Mouse (Mus musculus) limb, embryonic 11.5 days (tissue): Measurements from ENCODE around the gene Rhbdl2. TPM values are rescaled to one million over a fixed set of nuclear protein-coding genes. Genes with fewer than 3 reads are reported as not detected.

Experiments used
- ATAC-seq: fragments of 200-750 bp; cut with Nextera tagmentation; 2 replicates; pipeline ENCODE4 v1.8.0; 2017; ENCODE audit warnings: low read depth; ENCODE audit not compliant: insufficient number of reproducible peaks, low FRiP score, low TSS enrichment
- DNase-seq: peaks from one replicate; pipeline ENCODE4 v3.0.0-alpha.2; 2015; ENCODE audit warnings: low spot score
- H3K27ac ChIP-seq: fragments of 300-500 bp; sonication (generic); replicated peaks from 2 replicates; pipeline ENCODE4 v1.5.1; 2014; ENCODE audit warnings: low read depth, mild to moderate bottlenecking, low read length
- H3K27me3 ChIP-seq: fragments of 300-500 bp; sonication (generic); 2 replicates; pipeline ENCODE4 v1.6.1; 2014; ENCODE audit warnings: mild to moderate bottlenecking, low read length, mixed read lengths; ENCODE audit not compliant: control insufficient read depth, insufficient read depth
- H3K36me3 ChIP-seq: fragments of 300-500 bp; sonication (generic); 2 replicates; pipeline ENCODE4 v1.6.1; 2014; ENCODE audit warnings: mild to moderate bottlenecking, low read length, moderate library complexity, mixed read lengths; ENCODE audit not compliant: control insufficient read depth, insufficient read depth
- H3K4me1 ChIP-seq: fragments of 300-500 bp; sonication (generic); 2 replicates; pipeline ENCODE4 v1.6.1; 2014; ENCODE audit warnings: low read length, mixed read lengths; ENCODE audit not compliant: control insufficient read depth, insufficient read depth
- H3K4me2 ChIP-seq: fragments of 300-500 bp; sonication (generic); 2 replicates; pipeline ENCODE4 v1.6.1; 2014; ENCODE audit warnings: low read depth, mild to moderate bottlenecking, moderate library complexity; ENCODE audit not compliant: severe bottlenecking
- H3K4me3 ChIP-seq: fragments of 300-500 bp; sonication (generic); 2 replicates; pipeline ENCODE4 v1.5.1; 2014; ENCODE audit warnings: low read depth, low read length
- H3K9ac ChIP-seq: fragments of 300-500 bp; sonication (generic); 2 replicates; pipeline ENCODE4 v1.6.1; 2014; ENCODE audit warnings: mild to moderate bottlenecking, low read length
- H3K9me3 ChIP-seq: fragments of 300-500 bp; sonication (generic); 2 replicates; pipeline ENCODE4 v1.6.1; 2016; ENCODE audit warnings: low read length; ENCODE audit not compliant: control insufficient read depth
- WGBS: fragments of 180-500 bp; shearing (Covaris S2); extraction: QIAGEN DNeasy Blood & Tissue Kit; methylation state at CpG from one replicate; pipeline ENCODE4 v1.1.7; 2014; 5-methylcytosine and 5-hydroxymethylcytosine counted together
- polyA plus RNA-seq: library from polyadenylated mRNA; unstranded; fragments of >200 nt; fragmentation: Nextera tagmentation; extraction: Ambion mirVana; gene quantifications from 2 replicates; pipeline ENCODE4 v1.2.1, GENCODE M21; 2014

Rhbdl2 gene
- polyA plus RNA-seq, 1 experiment from 2014 or later = 1.3 TPM

DNA sequence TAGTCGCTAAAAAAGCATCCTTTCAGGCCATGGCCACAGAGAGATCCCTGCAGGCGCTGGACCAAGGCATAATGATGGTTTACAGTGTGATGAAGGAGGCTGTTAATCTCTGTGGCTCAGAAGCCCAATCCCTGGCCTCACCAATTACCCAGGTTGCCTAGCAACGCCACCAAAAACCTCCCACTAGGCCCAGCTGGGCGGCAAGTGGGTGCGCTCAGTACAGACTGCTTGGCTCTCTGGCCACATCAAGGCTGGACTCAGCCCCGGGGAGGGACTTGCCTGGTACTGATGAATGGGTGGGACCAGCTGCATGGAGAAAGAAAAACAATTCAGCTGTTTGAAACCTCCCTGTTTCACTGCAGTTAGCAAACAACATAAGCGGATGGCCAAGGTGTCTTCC, 10.2 kb downstream of the Rhbdl2 start:
- Histone ChIP-seq H3K4me1 (no peaks in the 10 kb centered on the region; the same call in 1 of the 2 replicates), H3K9ac (no peak overlapping the region), H3K4me2 (no peak overlapping the region), H3K36me3 (no peaks in the 10 kb centered on the region), H3K4me3 (no peak overlapping the region), H3K9me3 (no peaks in the 10 kb centered on the region), H3K27ac (no peak overlapping the region), H3K27me3 (no peaks in the 10 kb centered on the region)
- ATAC-seq (peak; percentile 57), DNase-seq (peak; percentile 57)
- 29% methylated on average over 7 of the region's 7 CpGs for WGBS

DNA sequence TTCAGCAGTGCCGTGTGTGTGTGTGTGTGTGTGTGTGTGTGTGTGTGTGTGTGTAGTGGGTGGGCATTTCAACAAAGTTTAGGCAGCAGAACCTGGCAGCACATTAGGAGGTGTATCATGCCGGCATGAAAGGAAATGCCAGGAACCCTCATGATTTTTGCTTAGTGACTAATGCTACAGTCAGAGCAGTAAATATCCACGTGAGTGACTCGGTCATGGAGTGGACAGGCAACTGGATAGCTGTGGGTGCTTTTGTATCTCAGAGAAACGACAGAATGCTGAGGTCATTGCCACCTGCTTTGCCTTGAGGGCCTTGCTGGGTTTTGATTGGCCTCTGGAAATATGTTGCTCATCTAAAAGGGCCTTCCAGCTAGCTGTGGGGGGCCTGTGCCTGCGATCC, 16.0 kb downstream of the Rhbdl2 start:
- Histone ChIP-seq H3K27me3 (no peaks in the 10 kb centered on the region), H3K27ac (no peak overlapping the region)
- no peak for ATAC-seq

DNA sequence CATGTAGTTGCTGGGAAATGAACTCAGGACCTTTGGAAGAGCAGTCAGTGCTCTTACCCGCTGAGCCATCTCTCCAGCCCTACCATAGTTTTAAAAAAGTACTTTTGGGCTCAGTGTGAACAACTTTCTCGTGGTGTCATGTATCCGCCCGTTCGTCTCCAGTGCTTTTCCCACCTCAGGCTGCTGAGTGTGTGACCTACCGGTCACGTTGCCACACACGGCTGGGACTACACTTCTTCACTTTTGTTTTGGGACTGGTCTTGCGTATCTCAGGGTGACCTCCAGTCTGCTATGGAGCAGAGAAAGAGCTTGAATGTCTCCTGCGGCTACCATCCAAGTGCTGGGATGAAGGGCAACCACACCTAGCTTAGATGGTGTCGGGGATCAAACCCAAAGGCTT, 20.6 kb downstream of the Rhbdl2 start:
- DNase-seq (no peak), ATAC-seq (no peak)
- Histone ChIP-seq H3K27ac (no peak overlapping the region), H3K36me3 (no peaks in the 10 kb centered on the region), H3K9ac (no peak overlapping the region), H3K4me3 (no peak overlapping the region), H3K4me2 (no peak overlapping the region), H3K27me3 (no peaks in the 10 kb centered on the region), H3K9me3 (no peaks in the 10 kb centered on the region), H3K4me1 (no peaks in the 10 kb centered on the region)
- WGBS = 89% methylated on average over 11 of the region's 11 CpGs

More for the DNA sequence above, 16.0 kb downstream of the Rhbdl2 start:
- Histone ChIP-seq H3K36me3 (no peaks in the 10 kb centered on the region), H3K9ac (no peak overlapping the region), H3K9me3 (no peaks in the 10 kb centered on the region), H3K4me2 (no peak overlapping the region), H3K4me1 (no peaks in the 10 kb centered on the region), H3K4me3 (no peak overlapping the region)
- DNase-seq = no peak
- WGBS = 64% methylated on average over 6 of the region's 6 CpGs

DNA sequence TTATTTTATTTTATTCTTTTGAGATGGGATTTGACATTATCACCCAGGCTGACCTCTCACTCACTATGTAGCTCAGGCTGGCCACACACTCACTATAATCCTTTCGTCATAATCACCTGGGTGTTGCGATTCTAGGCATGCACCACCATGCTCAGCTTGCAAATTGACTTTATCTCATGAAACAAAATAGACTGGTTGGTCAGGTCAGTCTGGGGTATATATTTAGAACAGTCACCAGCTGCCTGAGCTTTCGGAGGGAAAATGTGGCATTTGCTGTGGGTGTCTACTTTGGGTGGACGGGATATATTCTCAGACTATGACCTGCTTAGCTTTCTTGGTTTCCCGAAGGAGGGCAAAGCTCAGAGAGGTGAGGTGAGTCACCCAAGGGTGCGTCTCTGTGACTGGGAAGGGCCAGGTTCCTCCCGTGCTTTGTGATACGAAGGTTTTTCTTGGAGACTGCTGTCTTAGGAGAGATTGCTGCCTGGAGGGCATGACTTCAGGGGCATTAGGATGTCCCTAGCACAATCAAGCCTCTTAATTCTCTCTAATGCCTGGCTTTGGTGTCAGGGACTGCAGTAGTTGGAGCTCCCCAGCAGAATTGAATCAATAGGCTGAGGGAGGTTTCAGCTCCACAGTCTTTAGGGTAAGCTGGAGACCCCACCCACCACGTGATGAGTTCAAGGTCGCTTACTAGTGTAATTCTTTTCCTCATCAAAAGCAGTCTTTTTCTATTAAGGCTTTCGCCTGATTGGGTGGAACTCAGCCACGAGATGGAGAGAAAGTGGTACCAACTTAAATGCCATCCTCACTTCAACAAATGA, 23.0 kb downstream of the Rhbdl2 start:
- H3K4me2 ChIP-seq = no peak overlapping the region
- no peaks in the 10 kb centered on the region for H3K9me3 ChIP-seq
- no peak overlapping the region for H3K9ac ChIP-seq
- ATAC-seq = no peak
- no peaks in the 10 kb centered on the region for H3K36me3 ChIP-seq
- H3K27me3 ChIP-seq = no peaks in the 10 kb centered on the region
- no peak overlapping the region for H3K27ac ChIP-seq
- H3K4me3 ChIP-seq = no peak overlapping the region
- H3K4me1 ChIP-seq = no peaks in the 10 kb centered on the region
- WGBS = 83% methylated on average over 12 of the region's 12 CpGs
- no peak for DNase-seq

DNA sequence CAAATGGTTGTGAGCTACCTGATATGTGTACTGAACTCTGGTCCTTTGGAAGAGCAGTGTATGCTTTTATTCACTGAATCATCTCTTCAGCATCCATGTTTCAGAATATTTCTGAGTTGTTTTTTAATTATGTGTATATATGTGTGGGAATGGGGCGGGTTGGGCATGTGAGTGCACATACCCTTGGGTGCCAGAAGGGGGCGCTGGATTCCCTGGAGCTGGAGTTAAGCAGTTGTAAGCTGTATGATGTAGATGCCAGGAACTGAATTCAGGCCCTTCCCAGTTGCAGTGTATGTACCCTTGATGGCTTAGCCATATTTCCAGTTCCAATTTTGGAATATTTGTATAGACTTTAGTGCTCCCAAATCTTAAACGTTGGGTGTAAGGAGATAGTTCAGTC, 24.9 kb downstream of the Rhbdl2 start:
- DNase-seq = no peak
- Histone ChIP-seq H3K27ac (no peak overlapping the region), H3K36me3 (no peaks in the 10 kb centered on the region), H3K4me3 (no peak overlapping the region), H3K9me3 (no peaks in the 10 kb centered on the region), H3K27me3 (no peaks in the 10 kb centered on the region), H3K4me2 (no peak overlapping the region), H3K9ac (no peak overlapping the region), H3K4me1 (no peaks in the 10 kb centered on the region)
- WGBS = 82% methylated on average over 3 of the region's 3 CpGs
- ATAC-seq = no peak

DNA sequence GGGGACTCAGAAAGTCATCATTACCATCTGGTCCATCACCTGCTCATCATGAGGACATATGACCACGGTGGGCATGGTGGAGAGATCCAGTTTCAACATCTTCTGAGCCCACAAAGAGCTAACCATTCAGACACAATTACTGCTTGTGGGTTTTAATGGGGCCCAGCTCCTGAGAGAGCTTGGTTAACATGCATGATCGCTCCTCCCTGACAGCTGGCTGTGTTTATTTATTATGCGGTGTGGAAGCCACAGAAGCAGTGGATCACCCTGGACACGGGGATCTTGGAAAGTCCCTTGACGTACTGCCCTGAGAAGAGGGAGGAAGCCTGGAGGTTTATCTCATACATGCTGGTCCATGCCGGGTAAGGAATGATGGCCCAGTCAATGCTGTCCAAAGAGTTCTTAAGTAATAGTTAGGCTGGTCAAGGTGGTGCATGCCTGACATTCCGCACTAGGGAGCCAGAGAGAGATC, 26.4 kb downstream of the Rhbdl2 start:
- Histone ChIP-seq H3K36me3 (no peaks in the 10 kb centered on the region), H3K9ac (no peak overlapping the region), H3K4me2 (no peak overlapping the region), H3K4me1 (no peaks in the 10 kb centered on the region), H3K4me3 (no peak overlapping the region), H3K27ac (no peak overlapping the region), H3K27me3 (no peaks in the 10 kb centered on the region), H3K9me3 (no peaks in the 10 kb centered on the region)
- no peak for ATAC-seq
- no peak for DNase-seq
- WGBS = 75% methylated on average over 7 of the region's 7 CpGs

DNA sequence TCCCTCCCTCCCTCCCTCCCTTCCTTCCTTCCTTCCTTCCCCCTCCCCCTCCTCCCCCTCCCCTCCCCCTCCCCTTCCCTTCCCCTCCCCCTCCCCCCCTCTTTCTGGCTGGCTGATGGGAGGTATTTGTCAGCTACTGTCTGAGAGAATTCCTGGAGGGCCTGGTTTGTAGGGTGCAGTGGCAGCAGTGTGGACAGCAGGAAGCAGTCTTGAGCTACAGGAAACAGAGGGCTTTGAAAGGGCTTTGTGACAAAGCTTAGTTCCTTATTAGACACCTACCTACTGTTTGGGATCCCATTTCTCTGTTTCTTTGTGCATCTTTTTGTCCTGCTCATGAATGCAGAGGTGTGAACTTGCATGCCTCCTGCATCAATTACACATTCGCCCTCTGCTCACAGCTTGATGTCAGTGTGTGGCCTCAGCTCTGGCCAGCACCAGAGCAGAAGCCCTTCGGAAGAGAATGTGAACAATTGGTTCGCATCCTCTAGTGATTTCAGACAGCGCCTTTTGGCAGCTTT, 31.5 kb downstream of the Rhbdl2 start:
- WGBS = 42% methylated on average over 4 of the region's 4 CpGs
- Histone ChIP-seq H3K36me3 (no peaks in the 10 kb centered on the region), H3K4me3 (no peak overlapping the region), H3K9me3 (no peaks in the 10 kb centered on the region), H3K9ac (no peak overlapping the region), H3K27ac (no peak overlapping the region), H3K4me2 (no peak overlapping the region), H3K27me3 (no peaks in the 10 kb centered on the region), H3K4me1 (no peaks in the 10 kb centered on the region)
- DNase-seq (peak; percentile 23), ATAC-seq (no peak)

DNA sequence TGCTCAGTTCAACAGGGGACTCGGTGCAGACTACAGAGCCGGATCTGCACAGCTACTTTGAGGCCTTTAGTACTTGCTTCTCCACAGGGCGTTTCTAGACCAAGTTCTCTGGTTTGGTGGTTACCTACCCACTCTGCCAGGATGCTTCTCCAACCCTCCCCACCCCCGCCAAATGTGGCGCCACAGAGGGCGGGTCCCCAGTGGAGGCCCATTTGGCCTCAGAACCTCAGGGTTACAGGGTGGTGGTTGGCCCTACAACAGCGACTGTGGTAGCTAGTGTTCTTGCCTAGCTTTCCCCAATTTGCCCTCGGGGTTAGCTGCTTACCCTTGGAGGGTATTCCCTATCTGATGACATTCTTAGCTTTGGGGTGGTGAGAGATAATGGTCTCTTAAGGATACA, 54.5 kb downstream of the Rhbdl2 start:
- no peaks in the 10 kb centered on the region for H3K36me3 ChIP-seq
- ATAC-seq = no peak
- no peaks in the 10 kb centered on the region for H3K9me3 ChIP-seq
- DNase-seq = no peak
- H3K27ac ChIP-seq = no peak overlapping the region
- H3K4me1 ChIP-seq = no peaks in the 10 kb centered on the region
- 85% methylated on average over 8 of the region's 8 CpGs for WGBS
- no peak overlapping the region for H3K9ac ChIP-seq
- H3K4me2 ChIP-seq = no peak overlapping the region
- H3K27me3 ChIP-seq = no peaks in the 10 kb centered on the region
- no peak overlapping the region for H3K4me3 ChIP-seq
